Mouse (Mus musculus) gastrocnemius, adult 2 months (tissue): ENCODE measurements at regions not wholly inside any gene's neighbourhood (a gene's known extent, or its start where the extent isn't known, plus 50 kb on each side); places are given as distances from the start of the nearest gene placed in this dataset.

Experiments used
- DNase-seq: peaks from one replicate; pipeline ENCODE4 v3.0.0; 2022
- H3K27ac ChIP-seq: fragments of 200-600 bp; 2 replicates; pipeline ENCODE4 v1.8.1; 2022; ENCODE audit warnings: mild to moderate bottlenecking
- H3K4me3 ChIP-seq: fragments of 200-600 bp; 2 replicates; pipeline ENCODE4 v1.8.1; 2022; ENCODE audit warnings: mild to moderate bottlenecking, moderate library complexity
- CTCF ChIP-seq: fragments of 200-600 bp; IDR thresholded peaks from 2 replicates; pipeline ENCODE4 v1.8.1; 2022; ENCODE audit warnings: antibody characterized with exemption, mild to moderate bottlenecking, moderate library complexity
- intact Hi-C: fragments of 180-260 bp; cut with DNase I; formaldehyde crosslinking; loops from one replicate; pipeline ENCODE4 v1.15.1; 2025

- no peak for TF ChIP-seq CTCF
- intact Hi-C loops, result no loop called here
- H3K27ac ChIP-seq, result no peak overlapping the region
These were observed 313.0 kb downstream of the Bmper start for GRCm38 (mm10) chr9:23535872-23536271.

GRCm38 (mm10) chr9:23538051-23538450, 315.2 kb downstream of the Bmper start:
- TF ChIP-seq CTCF, result no peak
- no peak overlapping the region for H3K27ac ChIP-seq
- H3K4me3 ChIP-seq, result no peak overlapping the region
- DNase-seq, result no peak
- intact Hi-C loops, result no loop called here

More at GRCm38 (mm10) chr9:23535872-23536271, 313.0 kb downstream of the Bmper start:
- no peak for DNase-seq
- H3K4me3 ChIP-seq, result no peak overlapping the region

DNA sequence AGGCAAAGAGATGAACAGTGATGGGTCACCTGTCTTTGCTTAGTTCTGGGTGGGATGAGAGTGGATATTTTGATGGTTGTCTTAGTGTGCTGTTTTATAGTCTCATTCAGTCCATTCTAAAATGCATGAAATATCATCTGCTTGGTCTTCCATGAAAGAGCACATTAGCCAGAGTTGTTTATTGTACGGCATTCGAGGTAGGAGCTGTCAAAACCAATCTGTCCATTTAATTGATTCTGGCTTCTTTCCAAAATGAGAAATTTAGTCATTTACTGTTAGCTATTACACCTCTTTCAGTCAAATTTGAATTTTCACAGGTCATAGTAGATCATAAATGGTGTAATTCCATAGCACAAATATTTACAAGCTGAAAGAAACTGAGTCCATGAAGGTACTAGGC, 328.8 kb downstream of the Bmper start:
- Histone ChIP-seq H3K27ac (no peak overlapping the region), H3K4me3 (no peak overlapping the region)
- no peak for TF ChIP-seq CTCF
- no peak for DNase-seq
- intact Hi-C loops, result no loop called here

GRCm38 (mm10) chr9:23553766-23554165, 330.9 kb downstream of the Bmper start:
- DNase-seq, result no peak
- Histone ChIP-seq H3K27ac (no peak overlapping the region), H3K4me3 (no peak overlapping the region)
- intact Hi-C loops, result no loop called here
- TF ChIP-seq CTCF, result no peak

GRCm38 (mm10) chr9:23557601-23558000, 334.7 kb downstream of the Bmper start:
- Histone ChIP-seq H3K27ac (no peak overlapping the region), H3K4me3 (no peak overlapping the region)
- no peak for DNase-seq
- no peak for TF ChIP-seq CTCF
- intact Hi-C loops, result no loop called here

DNA sequence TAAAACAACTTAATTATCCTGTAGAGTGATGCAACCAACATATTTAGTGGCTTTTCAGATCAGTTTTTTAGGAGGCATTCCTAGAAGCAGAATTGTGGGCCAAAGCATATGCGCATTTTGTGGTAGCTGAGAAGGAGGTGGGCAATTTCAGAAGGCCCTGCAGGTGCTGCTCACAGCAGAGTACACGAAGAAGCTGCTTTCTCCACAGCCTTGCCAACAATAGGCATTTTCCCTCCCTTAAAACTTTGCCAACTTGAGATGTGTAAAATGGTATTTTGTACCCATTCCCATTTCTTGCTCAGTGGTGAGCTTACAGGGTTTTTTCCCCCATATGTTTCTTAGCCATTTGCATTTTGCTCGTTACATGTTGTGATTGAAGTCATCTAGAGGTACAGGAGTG, 339.0 kb downstream of the Bmper start:
- Histone ChIP-seq H3K4me3 (no peak overlapping the region), H3K27ac (no peak overlapping the region)
- TF ChIP-seq CTCF, result no peak
- intact Hi-C loops, result no loop called here
- no peak for DNase-seq

DNA sequence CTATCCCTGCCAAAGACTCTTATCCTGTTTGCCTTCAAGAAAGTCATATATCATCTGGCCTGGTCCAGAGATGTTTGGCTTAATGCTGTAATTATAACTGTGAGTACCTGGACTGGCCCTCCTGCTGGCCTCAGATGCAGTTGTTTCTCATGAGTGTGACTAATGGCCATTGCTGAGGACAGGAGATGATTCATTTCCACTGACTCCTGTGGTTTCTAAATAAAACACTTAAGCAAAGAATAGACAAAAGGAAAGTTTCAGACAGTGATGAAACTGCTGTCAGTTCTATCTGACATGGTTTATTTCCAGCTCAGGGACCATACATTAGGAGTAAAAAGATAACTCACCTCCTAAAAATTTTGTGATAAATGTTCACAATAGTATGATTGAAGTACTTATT, 344.2 kb downstream of the Bmper start:
- TF ChIP-seq CTCF, result no peak
- DNase-seq, result no peak
- no peak overlapping the region for H3K4me3 ChIP-seq
- no peak overlapping the region for H3K27ac ChIP-seq
- intact Hi-C loops, result no loop called here

GRCm38 (mm10) chr9:23570150-23570549, 347.3 kb downstream of the Bmper start:
- DNase-seq, result peak; percentile 19
- intact Hi-C loops, result no loop called here
- Histone ChIP-seq H3K27ac (no peak overlapping the region), H3K4me3 (no peak overlapping the region)
- no peak for TF ChIP-seq CTCF

GRCm38 (mm10) chr9:23576314-23576713, 353.4 kb downstream of the Bmper start:
- H3K4me3 ChIP-seq, result no peak overlapping the region
- no peak for TF ChIP-seq CTCF
- DNase-seq, result no peak
- H3K27ac ChIP-seq, result no peak overlapping the region
- intact Hi-C loops, result no loop called here

- no peak for DNase-seq
- Histone ChIP-seq H3K27ac (no peak overlapping the region), H3K4me3 (no peak overlapping the region)
- TF ChIP-seq CTCF, result no peak
- intact Hi-C loops, result loop anchor here (10.0 kb wide), 1 partner anchor 925 kb away; the partner anchor contains the start of gene Dpy19l1
These were observed 357.3 kb downstream of the Bmper start for GRCm38 (mm10) chr9:23580155-23580554.

GRCm38 (mm10) chr9:23581039-23581606, 358.2 kb downstream of the Bmper start:
- DNase-seq, result peak; percentile 69
- peak; percentile 74 for TF ChIP-seq CTCF
- H3K27ac ChIP-seq, result no peak overlapping the region
- no peak overlapping the region; the same call in 1 of the 2 replicates for H3K4me3 ChIP-seq
- intact Hi-C loops, result loop anchor here (10.0 kb wide), 1 partner anchor 924 kb away; the partner anchor contains the start of gene Dpy19l1

DNA sequence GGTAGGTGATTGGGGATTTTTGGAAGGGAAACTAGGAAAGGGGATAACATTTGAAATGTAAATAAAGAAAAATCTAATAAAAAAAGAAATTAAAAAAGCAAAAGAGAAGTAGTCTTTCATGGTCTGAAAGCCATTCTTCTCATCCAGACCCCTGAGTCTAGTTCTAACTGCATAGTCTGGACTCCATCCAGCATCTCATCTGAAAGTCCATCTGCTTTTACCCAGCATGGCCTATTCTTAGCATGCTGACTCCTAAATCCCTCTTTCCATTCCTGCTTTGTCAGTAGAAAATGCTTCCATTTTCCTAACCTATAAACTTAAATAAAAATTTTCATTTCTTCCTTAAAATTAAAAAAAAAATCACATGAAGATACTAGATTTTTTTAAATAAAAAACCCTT, 361.7 kb downstream of the Bmper start:
- no peak overlapping the region for H3K27ac ChIP-seq
- no peak for DNase-seq
- TF ChIP-seq CTCF, result no peak
- intact Hi-C loops, result loop anchor here (10.0 kb wide), 1 partner anchor 920 kb away; the partner anchor contains the start of gene Dpy19l1
- H3K4me3 ChIP-seq, result no peak overlapping the region

- TF ChIP-seq CTCF, result no peak
- no peak overlapping the region for H3K27ac ChIP-seq
- no peak for DNase-seq
- no peak overlapping the region for H3K4me3 ChIP-seq
- intact Hi-C loops, result loop anchor here (10.0 kb wide), 1 partner anchor 916 kb away; the partner anchor contains the start of gene Dpy19l1
These were observed 366.1 kb downstream of the Bmper start for GRCm38 (mm10) chr9:23589024-23589423.

GRCm38 (mm10) chr9:23591906-23592305, 369.0 kb downstream of the Bmper start:
- Histone ChIP-seq H3K4me3 (no peak overlapping the region), H3K27ac (no peak overlapping the region)
- TF ChIP-seq CTCF, result no peak
- no peak for DNase-seq
- intact Hi-C loops, result no loop called here

GRCm38 (mm10) chr9:23600623-23601022, 377.7 kb downstream of the Bmper start:
- Histone ChIP-seq H3K4me3 (no peak overlapping the region), H3K27ac (no peak overlapping the region)
- intact Hi-C loops, result no loop called here
- TF ChIP-seq CTCF, result no peak
- no peak for DNase-seq
